Mouse (Mus musculus): ENCODE results near the gene Hist1h2an. TPM values are rescaled to one million over a fixed set of nuclear protein-coding genes. Genes with fewer than 3 reads are reported as not detected.
A peak's percentile ranks its signal among the peaks of the same experiment; 100 is the strongest.
"Not testable (repeated sequence)": the region's sequence is repeated elsewhere in the genome, so short reads cannot be mapped to it uniquely, and the experiment has no call there.

Gene Hist1h2an
- total RNA-seq (2021) = 10 to 100 TPM; 37.7 to 43.5 TPM

GRCm38 (mm10) chr13:21786899-21787629 lies at the start of gene Hist1h2an, which contains the start of gene Hist1h2bp:
Gene Hist1h2an, minus strand, starts transcription at chr13:21787218.
Gene Hist1h2bp, plus strand, starts transcription at chr13:21787461.
- DNase-seq = peak; percentile 96
- intact Hi-C loops (cut with DNase I) = not testable (repeated sequence)

GRCm38 (mm10) chr13:21833461-21833860 lies 46.4 kb upstream of the Hist1h2an start, which contains the start of the genes Hist1h2ap and Hist1h2br:
Gene Hist1h2ap, minus strand, starts transcription at chr13:21833507.
Gene Hist1h2br, plus strand, starts transcription at chr13:21833743.
- intact Hi-C loops (cut with DNase I); DNase-seq: not testable (repeated sequence)

GRCm38 (mm10) chr13:21831418-21832394 lies 44.7 kb upstream of the Hist1h2an start, which contains the start of gene Hist1h4n:
Gene Hist1h4n, minus strand, starts transcription at chr13:21832196.
- intact Hi-C loops (cut with DNase I) = not testable (repeated sequence)
- peak; percentile 25 to 30 for DNase-seq

- intact Hi-C loops (cut with DNase I) = no loop called here
- no peak for DNase-seq
These were observed 43.3 kb upstream of the Hist1h2an start for GRCm38 (mm10) chr13:21830344-21830743.

GRCm38 (mm10) chr13:21828511-21828910 lies 41.5 kb upstream of the Hist1h2an start:
- DNase-seq = no peak
- intact Hi-C loops (cut with DNase I) = loop anchor here (10.0 kb wide), 2 partner anchors 206 to 1916 kb away; partner anchors contain the start of genes Hist1h2ah, Hist1h2bb, Hist1h2bk and Hist1h3c

- intact Hi-C loops (cut with DNase I) = loop anchor here (10.0 kb wide), 2 partner anchors 215 to 1925 kb away; partner anchors contain the start of genes Hist1h2ah, Hist1h2bb, Hist1h2bk and Hist1h3c
- DNase-seq = not testable (repeated sequence)
These were observed 33.3 kb upstream of the Hist1h2an start for GRCm38 (mm10) chr13:21820082-21820890.

GRCm38 (mm10) chr13:21812092-21812491 lies 25.1 kb upstream of the Hist1h2an start:
- intact Hi-C loops (cut with DNase I); DNase-seq: not testable (repeated sequence)

GRCm38 (mm10) chr13:21811539-21811938 lies 24.5 kb upstream of the Hist1h2an start, which contains the start of gene Hist1h4m:
Gene Hist1h4m, plus strand, starts transcription at chr13:21811746.
- intact Hi-C loops (cut with DNase I) = not testable (repeated sequence)
- DNase-seq = peak; percentile 39 to 52

- DNase-seq; intact Hi-C loops (cut with DNase I): not testable (repeated sequence)
These were observed 24.1 kb upstream of the Hist1h2an start for GRCm38 (mm10) chr13:21811074-21811473.

GRCm38 (mm10) chr13:21810073-21810472 lies 23.1 kb upstream of the Hist1h2an start, which contains the start of the genes Hist1h2bq and Hist1h2ao:
Gene Hist1h2bq, minus strand, starts transcription at chr13:21810197.
Gene Hist1h2ao, plus strand, starts transcription at chr13:21810465.
- intact Hi-C loops (cut with DNase I); DNase-seq: not testable (repeated sequence)

- DNase-seq; intact Hi-C loops (cut with DNase I): not testable (repeated sequence)
These were observed 16.0 kb upstream of the Hist1h2an start for GRCm38 (mm10) chr13:21803058-21803457.

GRCm38 (mm10) chr13:21797163-21797562 lies 10.1 kb upstream of the Hist1h2an start:
- DNase-seq; intact Hi-C loops (cut with DNase I): not testable (repeated sequence)

GRCm38 (mm10) chr13:21795584-21795983 lies 8.6 kb upstream of the Hist1h2an start:
- intact Hi-C loops (cut with DNase I) = no loop called here
- no peak for DNase-seq

- no peak for DNase-seq
- intact Hi-C loops (cut with DNase I) = no loop called here
These were observed 3.7 kb upstream of the Hist1h2an start for GRCm38 (mm10) chr13:21790601-21791283.

- intact Hi-C loops (cut with DNase I) = no loop called here
- no peak for DNase-seq
These were observed 2.9 kb upstream of the Hist1h2an start for GRCm38 (mm10) chr13:21789925-21790324.

GRCm38 (mm10) chr13:21787760-21788593 lies 959 bp upstream of the Hist1h2an start:
- DNase-seq = peak in 1 of 2 experiments; percentile 12
- intact Hi-C loops (cut with DNase I) = no loop called here

GRCm38 (mm10) chr13:21786189-21786898 lies 674 bp downstream of the Hist1h2an start:
- intact Hi-C loops (cut with DNase I) = no loop called here
- no peak for DNase-seq
